Mouse (Mus musculus): ENCODE data around the gene Synj1.

- TF ChIP-seq CTCF (IDR thresholded peaks at IDR 0.05; ENCODE audit: borderline replicate concordance, control insufficient read depth, extremely low read depth, insufficient read depth, low read length, poor library complexity), result no peak
- 0 out of 2 replicates have a peak, but pooled peaks have one; percentile 20 for TF ChIP-seq POLR2A (IDR thresholded peaks at IDR 0.05; ENCODE audit: control insufficient read depth, extremely low read depth, insufficient read depth, low read length, poor library complexity)
Observed at GRCm38 (mm10) chr16:91011021-91011683, at the start of gene Synj1.

Measured in thymus, adult 2 months (tissue).